Mouse (Mus musculus): ENCODE measurements around the gene Tctn1. TPM values are rescaled to one million over a fixed set of nuclear protein-coding genes. Genes with fewer than 3 reads are reported as not detected.

Tctn1 gene
- polyA plus RNA-seq, 1 experiment from 2014 or later = 4.8 TPM

DNA sequence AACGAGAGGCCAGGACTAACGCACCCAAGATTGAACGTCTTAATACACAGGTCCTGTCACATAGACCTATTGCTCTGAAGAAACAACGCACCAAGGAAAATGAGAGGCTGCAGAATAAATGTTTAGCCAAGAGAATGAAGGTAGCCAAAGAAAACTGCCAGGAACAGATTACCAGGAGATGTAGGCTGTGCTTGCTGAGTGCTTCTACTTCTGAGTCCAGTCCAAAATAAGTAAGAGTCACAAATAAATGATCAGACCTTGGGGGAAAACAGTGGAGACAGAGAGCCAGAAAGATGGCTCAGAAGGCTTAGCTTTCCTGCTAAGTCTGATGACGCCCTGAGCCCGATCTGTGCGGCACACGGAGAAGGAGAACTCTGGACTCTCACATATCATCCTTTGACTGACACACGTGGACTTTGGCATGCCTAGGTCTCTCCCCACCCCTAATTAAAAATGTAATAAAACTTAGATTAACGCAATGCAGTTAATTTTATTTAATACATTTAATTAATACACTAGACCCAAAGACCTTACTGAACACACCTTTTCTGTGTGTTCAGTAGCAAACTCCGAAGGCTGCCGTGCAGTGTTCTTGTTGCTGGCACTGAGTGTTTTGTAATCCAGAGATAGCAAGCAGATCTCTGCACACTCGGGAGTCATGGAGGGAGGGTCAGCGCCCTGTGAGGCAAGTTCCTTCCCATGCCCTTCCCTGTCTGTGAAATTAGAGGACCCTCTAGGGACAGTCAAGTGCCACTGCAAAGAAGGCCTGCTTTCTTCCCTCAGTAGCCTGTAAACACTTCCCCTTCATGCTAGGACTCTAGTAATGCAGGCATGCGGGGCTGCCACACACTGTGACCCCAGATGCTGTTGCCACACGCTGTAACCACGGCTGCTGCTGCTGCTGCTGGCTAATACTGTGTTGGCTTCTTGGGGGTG, 38.8 kb upstream of the Tctn1 start:
- H3K4me2 ChIP-seq (ENCODE audit: low read length) = no peak overlapping the region
- H3K4me1 ChIP-seq (replicated peaks; ENCODE audit: control insufficient read depth, insufficient read depth, low read length) = no peaks in the 10 kb centered on the region; the same call in 1 of the 2 replicates
- no peak for ATAC-seq
- WGBS = 71% methylated on average over 17 of the region's 17 CpGs
- H3K27ac ChIP-seq (ENCODE audit: low read length) = no peak overlapping the region
- H3K9me3 ChIP-seq (ENCODE audit: control insufficient read depth, low read length) = no peaks in the 10 kb centered on the region
- no peak overlapping the region for H3K9ac ChIP-seq (replicated peaks; ENCODE audit: low read depth, low read length)
- no peaks in the 10 kb centered on the region for H3K27me3 ChIP-seq (replicated peaks; ENCODE audit: control insufficient read depth, insufficient read depth, low read length)
- no peak overlapping the region for H3K4me3 ChIP-seq (replicated peaks; ENCODE audit: low read length)
- no peaks in the 10 kb centered on the region for H3K36me3 ChIP-seq (ENCODE audit: control insufficient read depth, insufficient read depth)

DNA sequence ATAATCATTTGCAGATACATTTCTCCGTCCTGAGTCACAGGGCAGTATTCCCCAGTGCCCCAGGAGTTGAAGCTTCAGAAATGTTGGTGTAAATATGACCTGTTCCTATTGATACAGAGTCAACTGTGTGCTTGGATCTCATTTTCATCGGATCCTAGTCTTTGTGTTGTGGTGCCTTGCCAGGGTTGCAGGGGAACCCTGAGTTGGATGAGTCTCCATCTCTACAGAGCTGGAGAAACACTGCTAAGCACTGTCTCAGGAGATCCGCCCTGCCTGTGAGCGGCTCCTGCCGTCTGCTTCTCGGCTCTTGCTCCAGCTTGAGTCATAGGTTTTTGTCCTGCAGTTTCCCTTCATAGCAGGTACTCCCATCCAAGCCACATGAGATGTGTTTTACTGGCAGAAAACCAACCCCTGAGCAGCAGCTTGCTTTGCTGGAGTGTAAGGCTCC, 35.8 kb upstream of the Tctn1 start:
- no peaks in the 10 kb centered on the region for H3K9me3 ChIP-seq (ENCODE audit: control insufficient read depth, low read length)
- no peak overlapping the region for H3K4me3 ChIP-seq (replicated peaks; ENCODE audit: low read length)
- peaks cover 1% of the 10 kb centered on the region; the same call in 1 of the 2 replicates for H3K4me1 ChIP-seq (replicated peaks; ENCODE audit: control insufficient read depth, insufficient read depth, low read length)
- H3K4me2 ChIP-seq (ENCODE audit: low read length) = no peak overlapping the region
- H3K9ac ChIP-seq (replicated peaks; ENCODE audit: low read depth, low read length) = no peak overlapping the region
- no peaks in the 10 kb centered on the region for H3K36me3 ChIP-seq (ENCODE audit: control insufficient read depth, insufficient read depth)
- ATAC-seq = no peak
- H3K27ac ChIP-seq (ENCODE audit: low read length) = no peak overlapping the region
- no peaks in the 10 kb centered on the region for H3K27me3 ChIP-seq (replicated peaks; ENCODE audit: control insufficient read depth, insufficient read depth, low read length)
- WGBS = 87% methylated on average over 6 of the region's 6 CpGs

DNA sequence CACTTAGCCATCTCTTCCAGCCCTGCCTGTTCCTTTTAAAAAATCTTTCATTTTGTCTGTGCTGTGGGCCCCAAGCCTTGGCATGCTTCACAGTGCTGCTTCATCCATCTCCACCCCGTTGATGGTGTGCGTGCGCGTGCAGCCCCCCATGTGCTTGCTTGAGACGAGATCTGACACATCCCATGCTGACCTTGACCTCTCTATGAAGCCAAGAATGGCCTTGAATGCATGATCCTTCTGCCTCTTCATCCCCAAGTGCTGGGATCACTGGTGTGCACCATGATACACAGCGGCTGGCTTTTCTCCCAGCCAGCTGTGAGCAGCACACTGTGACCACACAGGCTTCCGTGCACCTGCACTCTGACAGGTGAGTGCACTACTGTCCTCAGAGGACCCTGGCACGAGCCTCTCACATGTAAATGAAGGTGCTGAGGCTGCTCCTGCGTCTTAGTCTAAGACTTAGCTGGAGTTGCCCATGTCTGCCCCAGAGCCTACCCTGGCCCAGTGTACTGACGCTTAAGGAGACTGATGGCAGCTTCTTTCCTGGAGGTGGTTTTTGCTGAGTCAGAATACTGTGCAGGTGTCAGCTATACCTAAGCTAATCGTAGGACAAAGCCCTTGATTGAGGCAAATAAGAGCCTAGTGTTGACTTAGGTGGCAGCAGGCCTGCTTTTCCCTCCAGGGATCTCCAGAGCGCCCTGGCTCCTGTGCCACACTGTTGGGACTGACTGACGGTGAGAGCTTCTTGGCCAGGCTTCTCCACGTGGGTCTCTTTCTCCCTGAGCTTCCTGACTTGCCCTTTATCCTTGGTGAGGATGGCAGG, 31.1 kb upstream of the Tctn1 start:
- H3K27ac ChIP-seq (ENCODE audit: low read length) = no peak overlapping the region

DNA sequence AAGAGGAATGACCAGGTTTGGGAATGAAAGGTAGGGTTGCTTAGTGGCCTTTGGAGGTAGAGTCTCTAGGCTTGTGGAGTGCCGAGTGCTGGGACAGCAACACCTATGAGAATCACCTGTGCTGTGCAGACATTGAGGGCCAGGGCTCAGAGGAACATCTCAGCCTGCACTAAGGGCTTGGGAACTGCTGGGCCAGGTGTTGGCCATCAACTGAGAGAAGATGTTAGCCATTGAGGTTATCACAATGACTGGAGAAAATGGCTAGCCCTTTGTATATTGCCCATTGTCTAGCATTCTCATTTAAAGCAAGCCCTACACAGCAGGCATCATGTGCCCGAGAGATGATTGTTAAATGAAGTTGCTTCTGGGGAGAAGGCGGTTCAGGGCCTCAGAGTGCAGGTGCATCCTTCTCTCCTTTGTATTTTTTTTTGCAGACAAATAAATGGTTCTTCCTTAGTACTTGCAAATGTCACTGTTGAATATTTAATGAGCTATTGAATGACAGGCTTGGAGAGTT, 30.0 kb upstream of the Tctn1 start:
- Histone ChIP-seq H3K27ac (ENCODE audit: low read length) (peak overlapping the region; percentile 4; the same call in 1 of the 2 replicates), H3K27me3 (replicated peaks; ENCODE audit: control insufficient read depth, insufficient read depth, low read length) (no peaks in the 10 kb centered on the region), H3K9me3 (ENCODE audit: control insufficient read depth, low read length) (no peaks in the 10 kb centered on the region), H3K4me3 (replicated peaks; ENCODE audit: low read length) (no peak overlapping the region), H3K4me1 (replicated peaks; ENCODE audit: control insufficient read depth, insufficient read depth, low read length) (peaks cover 15% of the 10 kb centered on the region), H3K9ac (replicated peaks; ENCODE audit: low read depth, low read length) (no peak overlapping the region), H3K36me3 (ENCODE audit: control insufficient read depth, insufficient read depth) (no peaks in the 10 kb centered on the region), H3K4me2 (ENCODE audit: low read length) (no peak overlapping the region)
- ATAC-seq = no peak
- 50% methylated on average over 3 of the region's 3 CpGs for WGBS

More for the DNA sequence above, 31.1 kb upstream of the Tctn1 start:
- WGBS = 71% methylated on average over 14 of the region's 14 CpGs
- Histone ChIP-seq H3K4me2 (ENCODE audit: low read length) (no peak overlapping the region), H3K9ac (replicated peaks; ENCODE audit: low read depth, low read length) (no peak overlapping the region), H3K36me3 (ENCODE audit: control insufficient read depth, insufficient read depth) (no peaks in the 10 kb centered on the region), H3K27me3 (replicated peaks; ENCODE audit: control insufficient read depth, insufficient read depth, low read length) (no peaks in the 10 kb centered on the region), H3K4me3 (replicated peaks; ENCODE audit: low read length) (no peak overlapping the region), H3K4me1 (replicated peaks; ENCODE audit: control insufficient read depth, insufficient read depth, low read length) (peaks cover 15% of the 10 kb centered on the region), H3K9me3 (ENCODE audit: control insufficient read depth, low read length) (no peaks in the 10 kb centered on the region)
- ATAC-seq = no peak

DNA sequence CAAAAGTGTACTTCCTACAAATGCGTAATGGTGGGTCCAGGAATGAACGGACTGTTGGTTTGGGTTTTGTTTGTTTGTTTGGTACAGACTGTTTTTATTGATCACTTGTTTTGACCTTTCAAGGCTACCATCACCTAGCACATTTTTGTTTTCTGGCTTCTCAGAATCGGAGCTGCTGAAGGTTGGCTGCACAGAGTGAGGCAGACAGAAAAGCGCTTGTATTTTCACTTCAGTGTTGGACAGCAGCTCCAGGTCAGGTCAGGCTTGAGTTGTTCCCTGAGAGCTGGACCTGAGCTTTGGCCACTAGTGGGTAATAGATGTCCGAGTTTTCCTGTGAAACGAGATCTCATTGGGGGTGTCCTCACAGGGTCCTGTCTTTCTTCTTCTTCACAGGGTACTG, 28.9 kb upstream of the Tctn1 start:
- Histone ChIP-seq H3K27me3 (replicated peaks; ENCODE audit: control insufficient read depth, insufficient read depth, low read length) (no peaks in the 10 kb centered on the region), H3K4me1 (replicated peaks; ENCODE audit: control insufficient read depth, insufficient read depth, low read length) (peaks cover 15% of the 10 kb centered on the region), H3K9ac (replicated peaks; ENCODE audit: low read depth, low read length) (no peak overlapping the region), H3K27ac (ENCODE audit: low read length) (no peak overlapping the region), H3K36me3 (ENCODE audit: control insufficient read depth, insufficient read depth) (no peaks in the 10 kb centered on the region; the same call in 1 of the 2 replicates), H3K4me2 (ENCODE audit: low read length) (no peak overlapping the region), H3K4me3 (replicated peaks; ENCODE audit: low read length) (no peak overlapping the region), H3K9me3 (ENCODE audit: control insufficient read depth, low read length) (no peaks in the 10 kb centered on the region)
- ATAC-seq = no peak
- WGBS = 77% methylated on average over 6 of the region's 6 CpGs

DNA sequence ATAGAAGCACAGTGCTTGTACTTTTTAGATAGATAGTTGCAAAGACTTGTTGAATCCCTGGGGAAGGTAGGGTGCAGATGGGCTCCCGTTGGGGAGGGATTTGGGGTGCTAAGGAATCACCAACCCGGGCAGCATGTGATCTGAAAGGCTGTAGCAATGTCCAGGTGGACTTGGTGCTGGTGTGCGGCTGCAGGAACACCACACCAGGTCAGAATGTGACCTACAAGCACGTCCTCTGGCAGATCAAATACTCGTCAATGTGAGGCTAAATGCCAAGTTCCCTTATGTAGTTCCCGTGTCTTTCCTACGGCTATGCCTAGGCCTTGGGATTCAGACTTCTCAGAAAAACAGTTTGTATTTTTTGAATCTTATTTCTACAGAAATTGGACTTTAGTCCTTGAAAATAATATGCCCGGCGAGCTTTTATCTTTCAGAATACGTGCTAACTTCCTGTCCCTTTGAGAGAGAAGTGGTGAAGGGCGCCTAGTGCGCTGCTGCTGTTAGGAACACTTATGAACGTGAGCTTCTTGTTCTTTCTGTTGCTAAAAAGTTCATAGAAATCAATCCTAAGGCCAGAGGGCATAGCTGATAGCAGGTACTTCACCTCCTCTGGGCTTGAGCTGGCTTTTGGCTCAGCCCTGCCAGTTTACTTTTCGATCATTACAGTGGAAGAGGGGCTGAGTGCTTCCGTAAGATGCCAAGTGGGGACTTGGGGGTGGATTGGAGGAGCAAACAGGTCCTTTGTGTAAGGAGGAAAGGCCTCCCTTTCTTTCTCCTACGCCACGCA, 27.5 kb upstream of the Tctn1 start:
- no peak for ATAC-seq

DNA sequence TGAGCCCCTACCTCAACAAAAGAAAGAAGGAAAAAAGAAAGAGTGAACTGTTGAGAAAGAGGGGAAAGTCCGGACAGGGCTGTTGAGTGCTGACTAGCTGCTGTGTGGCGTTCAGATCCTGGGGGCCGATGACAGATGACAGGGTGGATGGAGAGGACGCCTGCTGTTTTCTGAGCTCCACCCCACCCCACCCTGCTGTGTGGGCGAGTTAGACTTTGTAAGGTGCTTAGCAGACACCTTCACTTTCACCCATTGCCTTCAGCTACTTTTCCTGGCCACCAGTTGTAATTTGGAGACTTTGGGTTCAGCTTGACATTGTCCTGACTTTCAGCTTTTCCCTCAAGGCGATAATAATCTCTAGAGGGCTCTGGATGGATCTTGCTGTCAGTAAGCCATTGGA, 26.9 kb upstream of the Tctn1 start:
- Histone ChIP-seq H3K4me1 (replicated peaks; ENCODE audit: control insufficient read depth, insufficient read depth, low read length) (peaks cover 19% of the 10 kb centered on the region), H3K9ac (replicated peaks; ENCODE audit: low read depth, low read length) (no peak overlapping the region), H3K36me3 (ENCODE audit: control insufficient read depth, insufficient read depth) (no peaks in the 10 kb centered on the region; the same call in 1 of the 2 replicates), H3K9me3 (ENCODE audit: control insufficient read depth, low read length) (no peaks in the 10 kb centered on the region), H3K27me3 (replicated peaks; ENCODE audit: control insufficient read depth, insufficient read depth, low read length) (no peaks in the 10 kb centered on the region), H3K4me3 (replicated peaks; ENCODE audit: low read length) (no peak overlapping the region), H3K4me2 (ENCODE audit: low read length) (no peak overlapping the region), H3K27ac (ENCODE audit: low read length) (no peak overlapping the region)
- ATAC-seq = no peak
- 67% methylated on average over 6 of the region's 6 CpGs for WGBS

More for the DNA sequence above, 27.5 kb upstream of the Tctn1 start:
- Histone ChIP-seq H3K9me3 (ENCODE audit: control insufficient read depth, low read length) (no peaks in the 10 kb centered on the region), H3K4me2 (ENCODE audit: low read length) (no peak overlapping the region), H3K4me3 (replicated peaks; ENCODE audit: low read length) (no peak overlapping the region), H3K36me3 (ENCODE audit: control insufficient read depth, insufficient read depth) (no peaks in the 10 kb centered on the region; the same call in 1 of the 2 replicates), H3K27ac (ENCODE audit: low read length) (no peak overlapping the region), H3K9ac (replicated peaks; ENCODE audit: low read depth, low read length) (no peak overlapping the region), H3K4me1 (replicated peaks; ENCODE audit: control insufficient read depth, insufficient read depth, low read length) (peaks cover 17% of the 10 kb centered on the region), H3K27me3 (replicated peaks; ENCODE audit: control insufficient read depth, insufficient read depth, low read length) (no peaks in the 10 kb centered on the region)
- WGBS = 71% methylated on average over 17 of the region's 17 CpGs

DNA sequence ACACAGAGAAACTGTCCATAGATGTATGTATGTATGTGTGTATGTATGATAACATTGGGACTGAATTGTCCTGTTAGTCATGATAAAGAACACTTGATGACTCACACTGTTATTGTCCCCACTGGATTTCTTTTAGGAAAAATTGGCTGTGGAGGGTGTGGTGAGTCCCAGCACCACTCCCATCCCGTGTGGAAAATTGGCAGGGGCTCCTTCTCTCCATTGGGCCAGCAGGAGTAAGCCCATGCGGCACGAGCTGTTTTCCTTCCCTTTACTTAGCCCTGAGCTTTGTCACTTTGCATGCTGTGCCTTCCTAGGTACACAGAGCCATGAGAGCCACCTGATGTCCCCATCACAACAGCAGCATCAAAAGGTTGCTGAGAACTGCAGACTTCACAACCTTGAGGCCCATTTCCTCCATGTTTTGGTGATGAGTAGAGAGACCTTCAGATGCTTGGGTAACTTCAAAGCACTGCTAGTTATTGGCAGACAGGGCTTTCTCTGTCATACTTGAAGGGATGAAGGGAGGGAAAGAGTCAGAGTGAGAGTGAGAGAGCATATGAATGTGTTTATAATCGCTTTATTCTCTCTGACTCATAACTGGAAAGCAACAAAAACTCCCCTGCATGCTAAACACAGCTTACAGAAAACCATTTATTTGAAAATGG, 24.0 kb upstream of the Tctn1 start:
- no peak for ATAC-seq
- H3K4me2 ChIP-seq (ENCODE audit: low read length) = no peak overlapping the region
- H3K9ac ChIP-seq (replicated peaks; ENCODE audit: low read depth, low read length) = no peak overlapping the region
- H3K36me3 ChIP-seq (ENCODE audit: control insufficient read depth, insufficient read depth) = no peaks in the 10 kb centered on the region; the same call in 1 of the 2 replicates
- no peak overlapping the region for H3K4me3 ChIP-seq (replicated peaks; ENCODE audit: low read length)
- H3K4me1 ChIP-seq (replicated peaks; ENCODE audit: control insufficient read depth, insufficient read depth, low read length) = peaks cover 18% of the 10 kb centered on the region
- H3K27ac ChIP-seq (ENCODE audit: low read length) = no peak overlapping the region
- no peaks in the 10 kb centered on the region for H3K9me3 ChIP-seq (ENCODE audit: control insufficient read depth, low read length)
- no peaks in the 10 kb centered on the region for H3K27me3 ChIP-seq (replicated peaks; ENCODE audit: control insufficient read depth, insufficient read depth, low read length)
- WGBS = 86% methylated on average over 4 of the region's 4 CpGs

Data from forebrain, embryonic 16.5 days (tissue).